Mouse (Mus musculus) kidney, embryonic 16.5 days (tissue): ENCODE data around the gene Gm20431. TPM values are rescaled to one million over a fixed set of nuclear protein-coding genes. Genes with fewer than 3 reads are reported as not detected.

Source experiments
- ATAC-seq: fragments of 200-750 bp; cut with Nextera tagmentation; 2 replicates; pipeline ENCODE4 v1.8.0; 2017; ENCODE audit warnings: moderate TSS enrichment; ENCODE audit not compliant: low FRiP score, low TSS enrichment
- H3K27ac ChIP-seq: fragments of 300-500 bp; sonication (generic); 2 replicates; pipeline ENCODE4 v1.5.1; 2014; ENCODE audit warnings: low read length
- H3K27me3 ChIP-seq: fragments of 300-500 bp; sonication (generic); 2 replicates; pipeline ENCODE4 v1.6.1; 2014; ENCODE audit warnings: low read length, control low read depth, mixed read lengths; ENCODE audit not compliant: insufficient read depth
- H3K36me3 ChIP-seq: fragments of 300-500 bp; sonication (generic); 2 replicates; pipeline ENCODE4 v1.6.1; 2014; ENCODE audit warnings: low read length, control low read depth, mixed read lengths; ENCODE audit not compliant: insufficient read depth
- H3K4me1 ChIP-seq: fragments of 300-500 bp; sonication (generic); 2 replicates; pipeline ENCODE4 v1.6.1; 2014; ENCODE audit warnings: low read length, control low read depth, mixed read lengths; ENCODE audit not compliant: insufficient read depth
- H3K4me2 ChIP-seq: fragments of 300-500 bp; sonication (generic); replicated peaks from 2 replicates; pipeline ENCODE4 v1.6.1; 2014; ENCODE audit warnings: low read depth, low read length
- H3K4me3 ChIP-seq: fragments of 300-500 bp; sonication (generic); 2 replicates; pipeline ENCODE4 v1.5.1; 2014; ENCODE audit warnings: mild to moderate bottlenecking, low read length
- H3K9ac ChIP-seq: fragments of 300-500 bp; sonication (generic); replicated peaks from 2 replicates; pipeline ENCODE4 v1.6.1; 2014; ENCODE audit warnings: low read length
- H3K9me3 ChIP-seq: fragments of 300-500 bp; sonication (generic); 2 replicates; pipeline ENCODE4 v1.6.1; 2016; ENCODE audit warnings: low read length, control low read depth
- WGBS: fragments of 180-500 bp; shearing (Covaris S2); extraction: QIAGEN DNeasy Blood & Tissue Kit; methylation state at CpG from one replicate; pipeline ENCODE4 v1.1.7; 2014; 5-methylcytosine and 5-hydroxymethylcytosine counted together
- polyA plus RNA-seq: library from polyadenylated mRNA; unstranded; fragments of >200 nt; fragmentation: Nextera tagmentation; extraction: Ambion mirVana; gene quantifications from 2 replicates; pipeline ENCODE4 v1.2.1, GENCODE M21; 2015

Gm20431 gene
- polyA plus RNA-seq, 1 experiment from 2014 or later, result 1.3 TPM

DNA sequence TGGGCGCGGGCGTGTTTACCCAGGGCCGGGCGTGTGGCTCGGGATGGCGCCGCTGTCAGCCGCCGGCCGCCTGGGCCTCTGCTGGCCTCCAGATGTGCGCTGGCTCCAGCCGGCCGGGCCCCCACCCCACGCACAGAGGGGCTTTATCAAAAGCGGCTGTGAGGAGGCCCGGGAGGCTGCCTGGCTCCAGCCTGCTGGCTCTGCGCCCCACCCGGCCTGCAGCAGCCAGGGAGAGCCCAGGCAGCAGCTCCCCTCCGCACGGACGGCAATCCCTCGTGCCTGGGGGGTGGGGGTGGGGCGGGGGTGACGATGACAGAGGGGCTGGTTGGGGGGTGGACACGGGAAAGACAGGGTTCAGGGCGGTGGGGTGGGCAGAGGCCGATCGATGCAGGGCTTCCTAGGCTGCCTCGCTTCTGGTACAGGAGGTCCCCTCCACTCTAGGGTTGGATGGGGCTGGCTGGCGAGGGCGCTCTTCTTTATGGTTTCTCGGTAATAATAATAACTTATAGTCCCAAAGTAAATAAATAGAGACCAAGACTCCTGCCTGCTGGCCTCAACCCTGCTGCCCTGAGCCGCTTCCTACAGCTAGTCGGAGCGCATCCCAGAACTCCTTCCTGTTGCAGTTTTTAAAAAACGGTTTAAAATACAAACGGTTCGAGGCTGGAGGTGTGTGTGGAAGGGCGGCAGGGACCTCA, 63.7 kb downstream of the Gm20431 start:
- peak overlapping the region; percentile 54 for H3K4me2 ChIP-seq
- WGBS, result 15% methylated on average over 38 of the region's 40 CpGs
- H3K36me3 ChIP-seq, result no peaks in the 10 kb centered on the region
- peak overlapping the region; percentile 95 for H3K27ac ChIP-seq
- H3K9me3 ChIP-seq, result no peaks in the 10 kb centered on the region
- H3K27me3 ChIP-seq, result no peaks in the 10 kb centered on the region
- ATAC-seq, result peak; percentile 79
- H3K4me1 ChIP-seq, result peaks cover 63% of the 10 kb centered on the region
- peak overlapping the region; percentile 61 for H3K9ac ChIP-seq
- H3K4me3 ChIP-seq, result peak overlapping the region; percentile 32

DNA sequence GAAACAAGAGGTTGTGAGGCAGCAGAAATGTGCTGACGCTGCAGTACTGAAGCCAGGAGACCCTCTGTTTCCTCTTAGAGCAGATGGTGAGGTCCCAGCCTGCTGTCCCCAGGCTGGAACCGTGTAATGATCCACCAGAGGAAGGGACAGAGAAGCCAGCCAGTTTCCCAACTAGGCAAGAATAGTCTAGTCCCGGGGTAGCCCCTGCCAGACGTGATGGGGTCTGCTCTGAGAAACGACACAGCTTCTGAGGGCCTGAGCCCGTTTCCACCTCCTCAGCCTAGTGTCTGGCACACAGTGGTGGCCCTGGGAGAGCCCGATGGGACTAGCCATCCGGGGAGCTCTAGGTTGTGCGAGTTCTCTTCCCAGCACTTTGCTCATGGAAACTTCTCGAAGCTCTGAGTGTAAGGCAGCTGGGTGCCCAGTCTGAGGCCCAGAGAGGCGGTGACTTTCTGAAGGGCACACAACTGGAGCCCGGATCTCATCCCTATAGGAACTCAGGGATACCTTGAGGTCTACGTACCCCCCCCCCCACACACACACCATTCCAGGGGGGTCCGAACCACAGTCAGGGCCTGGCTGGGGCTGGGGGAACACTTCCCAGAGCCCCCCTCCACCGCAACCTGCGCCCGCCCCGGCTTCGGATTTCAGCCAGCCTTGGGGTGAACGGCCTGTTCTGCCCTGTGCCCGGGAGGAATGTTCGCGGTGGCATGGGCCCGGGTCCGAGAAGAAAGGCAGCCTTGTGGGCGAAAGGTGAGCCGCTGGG, 64.4 kb downstream of the Gm20431 start:
- peak; percentile 21 for ATAC-seq
- Histone ChIP-seq H3K4me2 (peak overlapping the region; percentile 54), H3K36me3 (no peaks in the 10 kb centered on the region), H3K27ac (peak overlapping the region; percentile 95), H3K4me3 (peak overlapping the region; percentile 32), H3K9ac (peak overlapping the region; percentile 61), H3K4me1 (peaks cover 63% of the 10 kb centered on the region), H3K27me3 (no peaks in the 10 kb centered on the region), H3K9me3 (no peaks in the 10 kb centered on the region)
- 18% methylated on average over 27 of the region's 27 CpGs for WGBS

DNA sequence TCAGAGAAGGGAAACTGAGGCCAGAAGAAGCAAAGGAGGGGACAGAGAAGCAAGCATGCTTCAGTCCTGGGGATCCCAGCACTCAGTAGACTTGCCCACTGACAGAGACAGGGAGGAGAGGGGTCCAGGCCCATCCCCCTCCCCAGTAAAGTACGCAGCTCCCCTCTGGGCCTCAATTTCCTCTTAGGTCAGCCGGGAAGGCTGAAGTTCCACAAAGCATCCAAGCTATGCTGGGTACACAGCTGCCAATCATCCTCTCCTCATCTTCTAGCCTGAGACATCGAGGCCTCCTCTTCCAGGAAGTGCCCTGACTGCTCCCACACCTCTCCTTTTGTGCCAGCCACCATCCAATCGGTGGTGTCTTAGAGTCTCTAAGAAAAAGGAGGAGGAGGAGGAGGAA, 65.0 kb downstream of the Gm20431 start:
- Histone ChIP-seq H3K4me3 (no peak overlapping the region), H3K36me3 (no peaks in the 10 kb centered on the region), H3K4me1 (peaks cover 67% of the 10 kb centered on the region), H3K27ac (peak overlapping the region; percentile 93), H3K9ac (peak overlapping the region; percentile 52; the same call in 1 of the 2 replicates), H3K27me3 (no peaks in the 10 kb centered on the region), H3K4me2 (no peak overlapping the region), H3K9me3 (no peaks in the 10 kb centered on the region)
- 38% methylated on average over 4 of the region's 4 CpGs for WGBS
- ATAC-seq, result no peak

DNA sequence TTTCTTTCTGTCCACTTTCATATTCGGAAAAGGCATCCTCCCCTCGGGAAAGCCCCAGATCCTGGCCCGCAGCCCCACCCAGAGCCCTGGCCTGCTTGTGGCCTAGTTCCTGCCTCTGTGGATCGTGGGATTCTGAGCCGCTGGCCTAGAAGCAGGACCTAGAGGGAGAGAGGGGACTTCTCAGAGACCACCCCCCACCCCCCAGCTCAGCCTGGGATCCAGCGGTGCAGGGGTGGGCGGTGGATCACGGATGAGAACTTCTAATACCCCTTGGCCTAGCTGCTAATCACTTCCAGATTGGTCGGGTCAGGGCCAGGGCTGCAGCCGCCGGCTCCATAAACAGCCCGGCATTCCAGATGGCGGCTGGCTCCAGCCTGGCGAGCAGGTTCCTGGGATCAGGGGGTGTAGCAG, 65.5 kb downstream of the Gm20431 start:
- H3K9ac ChIP-seq, result peak overlapping the region; percentile 52; the same call in 1 of the 2 replicates
- H3K27me3 ChIP-seq, result no peaks in the 10 kb centered on the region
- H3K4me2 ChIP-seq, result no peak overlapping the region
- peak overlapping the region; percentile 93 for H3K27ac ChIP-seq
- H3K36me3 ChIP-seq, result no peaks in the 10 kb centered on the region
- no peak overlapping the region for H3K4me3 ChIP-seq
- H3K9me3 ChIP-seq, result no peaks in the 10 kb centered on the region
- WGBS, result 26% methylated on average over 14 of the region's 14 CpGs
- H3K4me1 ChIP-seq, result peaks cover 67% of the 10 kb centered on the region
- 0 out of 2 replicates have a peak, but pooled peaks have one; percentile 3 for ATAC-seq

DNA sequence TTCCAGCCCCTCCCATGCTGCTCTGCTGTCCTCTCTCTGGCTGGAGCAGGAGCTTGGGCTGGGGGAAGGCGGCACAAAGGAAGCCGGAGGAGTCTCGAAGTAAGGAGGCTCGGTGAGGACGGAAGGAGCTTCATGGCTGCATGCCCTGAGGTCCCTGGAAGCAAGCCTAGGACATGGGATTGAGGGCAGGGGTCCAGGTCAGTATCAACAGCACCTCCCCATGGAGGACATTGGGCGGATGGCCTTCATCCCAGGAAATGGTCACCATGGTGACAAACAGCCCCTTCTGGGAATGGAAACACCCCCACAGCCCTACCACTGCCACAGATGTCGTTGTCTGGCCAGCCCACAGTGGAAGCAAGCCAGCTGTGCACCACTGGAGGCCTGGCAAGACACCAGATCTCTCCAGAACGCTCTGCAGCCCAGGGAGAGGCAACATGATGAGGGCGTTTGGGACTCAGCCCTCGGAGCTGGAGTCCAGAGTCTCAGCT, 66.8 kb downstream of the Gm20431 start:
- peaks cover 56% of the 10 kb centered on the region for H3K4me1 ChIP-seq

DNA sequence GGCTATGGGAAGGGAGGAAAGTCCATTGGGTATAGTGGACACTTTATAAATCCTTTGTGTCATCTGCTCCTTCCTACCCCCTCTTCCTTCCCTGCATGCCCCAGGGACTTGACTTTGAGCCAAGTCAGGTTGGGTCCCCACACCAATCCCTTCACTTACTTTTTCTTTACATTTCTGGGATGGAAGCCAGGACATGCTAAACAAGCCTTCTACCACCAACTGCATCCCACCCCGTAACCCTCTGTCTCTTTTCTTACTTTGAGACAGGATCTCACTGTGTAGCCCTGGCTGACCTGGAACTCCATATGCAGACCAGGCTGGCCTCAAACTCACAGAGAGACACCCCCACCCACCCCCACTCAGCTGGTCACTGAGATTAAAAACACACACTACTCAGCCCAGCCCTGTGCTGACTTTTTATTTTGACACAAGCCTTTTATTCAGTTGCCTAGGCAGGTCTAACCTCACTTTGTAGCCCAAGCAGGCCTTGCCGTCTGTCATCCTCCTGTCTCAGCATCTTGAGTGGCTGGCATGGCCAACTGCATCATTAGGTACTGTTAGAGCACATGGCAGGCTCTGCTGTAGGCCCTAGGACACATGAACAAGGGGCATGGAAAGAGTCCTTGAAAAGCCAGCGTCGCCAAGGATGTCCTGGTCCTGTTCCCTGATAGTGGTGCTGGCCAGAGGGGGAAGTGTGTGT, 67.6 kb downstream of the Gm20431 start:
- H3K4me2 ChIP-seq, result no peak overlapping the region
- H3K36me3 ChIP-seq, result no peaks in the 10 kb centered on the region
- peak overlapping the region; percentile 93 for H3K27ac ChIP-seq
- H3K4me3 ChIP-seq, result no peak overlapping the region
- H3K4me1 ChIP-seq, result peaks cover 64% of the 10 kb centered on the region
- 76% methylated on average over 4 of the region's 4 CpGs for WGBS
- H3K27me3 ChIP-seq, result no peaks in the 10 kb centered on the region
- H3K9ac ChIP-seq, result 0 out of 2 replicates have a peak overlapping the region, but pooled peaks have one; percentile 41
- H3K9me3 ChIP-seq, result no peaks in the 10 kb centered on the region
- no peak for ATAC-seq

More for the DNA sequence above, 66.8 kb downstream of the Gm20431 start:
- H3K27me3 ChIP-seq, result no peaks in the 10 kb centered on the region
- peak overlapping the region; percentile 93 for H3K27ac ChIP-seq
- ATAC-seq, result peak; percentile 60
- 0 out of 2 replicates have a peak overlapping the region, but pooled peaks have one; percentile 34 for H3K9ac ChIP-seq
- H3K9me3 ChIP-seq, result no peaks in the 10 kb centered on the region
- H3K4me2 ChIP-seq, result no peak overlapping the region
- no peaks in the 10 kb centered on the region for H3K36me3 ChIP-seq
- 15% methylated on average over 10 of the region's 10 CpGs for WGBS
- no peak overlapping the region for H3K4me3 ChIP-seq

DNA sequence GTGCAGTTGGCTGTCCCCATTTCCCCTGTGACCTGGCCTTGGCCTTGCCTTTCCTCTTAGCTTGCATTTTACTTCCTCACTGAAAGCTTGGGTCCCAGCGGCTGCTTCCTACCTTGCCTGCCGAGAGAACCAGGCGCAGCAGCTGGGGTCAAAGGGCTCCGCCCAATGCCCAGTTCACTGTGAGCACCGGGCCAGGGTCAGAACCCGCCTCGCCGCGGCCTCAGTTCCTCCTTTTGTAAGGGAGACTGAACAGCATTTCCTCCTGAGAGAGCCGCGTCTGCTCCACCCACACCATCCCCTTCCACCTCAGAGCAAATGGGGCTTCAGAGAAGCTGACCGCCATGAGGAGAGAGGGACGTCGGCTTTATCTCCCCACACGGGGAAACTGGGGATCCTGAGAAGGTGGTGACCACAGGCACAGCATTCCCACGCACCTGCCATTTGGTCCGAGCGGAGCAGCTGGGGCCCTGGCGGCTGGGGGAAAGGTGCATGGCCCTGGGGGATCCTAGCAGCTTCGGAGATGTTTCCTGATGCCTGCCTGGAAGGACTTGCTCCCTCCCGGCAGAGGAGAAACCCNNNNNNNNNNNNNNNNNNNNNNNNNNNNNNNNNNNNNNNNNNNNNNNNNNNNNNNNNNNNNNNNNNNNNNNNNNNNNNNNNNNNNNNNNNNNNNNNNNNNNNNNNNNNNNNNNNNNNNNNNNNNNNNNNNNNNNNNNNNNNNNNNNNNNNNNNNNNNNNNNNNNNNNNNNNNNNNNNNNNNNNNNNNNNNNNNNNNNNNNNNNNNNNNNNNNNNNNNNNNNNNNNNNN, 72.3 kb downstream of the Gm20431 start:
- Histone ChIP-seq H3K36me3 (no peaks in the 10 kb centered on the region), H3K9ac (peak overlapping the region; percentile 61), H3K4me1 (peaks cover 54% of the 10 kb centered on the region), H3K27ac (peak overlapping the region; percentile 79), H3K27me3 (no peaks in the 10 kb centered on the region), H3K4me2 (peak overlapping the region; percentile 45), H3K4me3 (peak overlapping the region; percentile 33), H3K9me3 (no peaks in the 10 kb centered on the region)
- WGBS, result 16% methylated on average over 21 of the region's 21 CpGs
- ATAC-seq, result peak; percentile 41; the same call in 1 of the 2 replicates

DNA sequence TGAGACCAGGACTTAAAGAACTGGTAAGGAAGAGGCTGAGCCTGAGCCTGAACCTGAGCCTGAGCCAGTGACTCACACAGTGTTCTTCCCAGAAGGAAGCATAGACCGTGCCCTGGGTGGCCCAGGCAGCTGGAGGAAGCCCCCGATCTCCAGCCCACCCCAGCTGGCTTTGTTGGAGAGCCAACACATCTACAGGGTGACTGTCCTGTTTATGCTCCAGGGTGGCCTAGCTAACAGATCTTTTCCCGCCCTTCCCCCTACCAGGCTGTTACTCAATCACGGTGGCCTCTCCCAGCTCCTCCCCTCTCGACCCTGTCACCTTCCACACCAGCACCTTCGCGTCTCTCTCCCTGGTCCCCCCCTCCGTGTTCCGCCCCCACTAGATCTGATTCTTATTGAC, 74.3 kb downstream of the Gm20431 start:
- no peaks in the 10 kb centered on the region for H3K36me3 ChIP-seq
- 12% methylated on average over 9 of the region's 9 CpGs for WGBS
- H3K27me3 ChIP-seq, result no peaks in the 10 kb centered on the region
- H3K27ac ChIP-seq, result peak overlapping the region; percentile 52; the same call in 1 of the 2 replicates
- no peak overlapping the region for H3K4me3 ChIP-seq
- H3K4me2 ChIP-seq, result no peak overlapping the region
- peaks cover 59% of the 10 kb centered on the region for H3K4me1 ChIP-seq
- no peaks in the 10 kb centered on the region for H3K9me3 ChIP-seq
- no peak overlapping the region for H3K9ac ChIP-seq
- ATAC-seq, result 0 out of 2 replicates have a peak, but pooled peaks have one; percentile 6

DNA sequence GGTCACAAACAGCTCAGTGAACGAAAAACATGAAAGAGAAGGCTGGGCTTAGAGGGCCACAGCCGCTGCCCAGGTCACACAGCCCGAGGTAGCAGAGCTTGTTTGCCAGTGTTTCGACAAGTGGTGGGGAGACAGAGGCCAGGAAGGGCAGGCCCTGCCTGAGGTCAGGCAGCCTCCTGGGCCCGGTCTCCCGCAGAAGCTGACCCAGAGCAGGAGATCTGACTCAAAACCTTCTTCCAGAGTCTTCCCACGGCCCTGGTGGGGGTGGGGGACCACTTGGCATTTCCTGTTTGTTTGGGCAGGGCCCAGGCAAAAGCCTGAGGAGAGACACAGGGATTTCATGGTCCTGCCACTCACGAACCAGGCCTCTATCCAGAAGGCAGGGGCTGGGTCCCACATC, 75.3 kb downstream of the Gm20431 start:
- H3K36me3 ChIP-seq, result no peaks in the 10 kb centered on the region
- peak overlapping the region; percentile 22; the same call in 1 of the 2 replicates for H3K9ac ChIP-seq
- ATAC-seq, result no peak
- WGBS, result 17% methylated on average over 8 of the region's 8 CpGs
- H3K4me1 ChIP-seq, result peaks cover 54% of the 10 kb centered on the region
- H3K27me3 ChIP-seq, result no peaks in the 10 kb centered on the region
- no peak overlapping the region for H3K4me3 ChIP-seq
- peak overlapping the region; percentile 52 for H3K27ac ChIP-seq
- H3K4me2 ChIP-seq, result no peak overlapping the region
- no peaks in the 10 kb centered on the region for H3K9me3 ChIP-seq
